Mouse (Mus musculus) adrenal gland, postnatal 25 days (tissue): ENCODE data around the gene Cwc27. TPM values are rescaled to one million over a fixed set of nuclear protein-coding genes. Genes with fewer than 3 reads are reported as not detected.

Source experiments
- DNase-seq: peaks from one replicate; pipeline ENCODE4 v3.0.0; 2021; ENCODE audit warnings: mixed read lengths
- long read RNA-seq: library from polyadenylated mRNA; stranded (forward); transcript quantifications from one replicate; pipeline ENCODE4 v2.0.0, GENCODE M21; 2021
- total RNA-seq: library from RNA; stranded (reverse); gene quantifications from 2 replicates; pipeline ENCODE4 v1.2.3, GENCODE M21; 2021

Gene Cwc27
- 15.9 and 19.6 TPM in 2 replicates for total RNA-seq
- long read RNA-seq, transcript Cwc27-201 (14 exons, 2,071 nt) = major isoform, 12 of 18 reads
- long read RNA-seq, partial matches to known transcripts = 4 of 18 reads
- long read RNA-seq, other reads (novel, unspliced or antisense) = 2 of 18 reads

GRCm38 (mm10) chr13:104816635-104817571 lies at the start of gene Cwc27:
Cwc27 (minus strand) TSS chr13:104817142.
- peak; percentile 74 for DNase-seq

- DNase-seq = no peak
These were observed 49.8 kb upstream of the Cwc27 start for GRCm38 (mm10) chr13:104866726-104867125.

- peak; percentile 45 for DNase-seq
These were observed 46.4 kb upstream of the Cwc27 start, which contains the start of gene Shisal2b for GRCm38 (mm10) chr13:104863127-104863979. Shisal2b (minus strand) TSS chr13:104863893.

- no peak for DNase-seq
These were observed 36.7 kb upstream of the Cwc27 start for GRCm38 (mm10) chr13:104853645-104854044.

- DNase-seq = no peak
These were observed 26.6 kb upstream of the Cwc27 start for GRCm38 (mm10) chr13:104843295-104844089.

GRCm38 (mm10) chr13:104841937-104842336 lies 25.0 kb upstream of the Cwc27 start:
- no peak for DNase-seq

- no peak for DNase-seq
These were observed 20.7 kb upstream of the Cwc27 start for GRCm38 (mm10) chr13:104837628-104838027.

GRCm38 (mm10) chr13:104832811-104833210 lies 15.9 kb upstream of the Cwc27 start:
- DNase-seq = no peak

- no peak for DNase-seq
These were observed 8.5 kb upstream of the Cwc27 start for GRCm38 (mm10) chr13:104825470-104825869.

- no peak for DNase-seq
These were observed 5.5 kb upstream of the Cwc27 start for GRCm38 (mm10) chr13:104822411-104822838.

GRCm38 (mm10) chr13:104821908-104822307 lies 5.0 kb upstream of the Cwc27 start:
- no peak for DNase-seq

GRCm38 (mm10) chr13:104821192-104821591 lies 4.2 kb upstream of the Cwc27 start:
- DNase-seq = no peak

GRCm38 (mm10) chr13:104817696-104818095 lies 754 bp upstream of the Cwc27 start:
- DNase-seq = no peak

- DNase-seq = no peak
These were observed 690 bp downstream of the Cwc27 start for GRCm38 (mm10) chr13:104816270-104816634.

GRCm38 (mm10) chr13:104805681-104806080 lies 11.3 kb downstream of the Cwc27 start:
- DNase-seq = no peak

GRCm38 (mm10) chr13:104799566-104800182 lies 17.3 kb downstream of the Cwc27 start:
- DNase-seq = no peak

GRCm38 (mm10) chr13:104799067-104799466 lies 17.9 kb downstream of the Cwc27 start:
- DNase-seq = no peak

- no peak for DNase-seq
These were observed 22.5 kb downstream of the Cwc27 start for GRCm38 (mm10) chr13:104794421-104794820.

GRCm38 (mm10) chr13:104792184-104792583 lies 24.8 kb downstream of the Cwc27 start, which contains the start of gene Srek1ip1:
Srek1ip1 (plus strand) TSS chr13:104792484.
- no peak for DNase-seq

GRCm38 (mm10) chr13:104789663-104790062 lies 27.3 kb downstream of the Cwc27 start:
- DNase-seq = no peak

GRCm38 (mm10) chr13:104787260-104787659 lies 29.7 kb downstream of the Cwc27 start:
- no peak for DNase-seq
